ENCODE assay signal across 8 mouse cellular contexts in the genomic region with DNA sequence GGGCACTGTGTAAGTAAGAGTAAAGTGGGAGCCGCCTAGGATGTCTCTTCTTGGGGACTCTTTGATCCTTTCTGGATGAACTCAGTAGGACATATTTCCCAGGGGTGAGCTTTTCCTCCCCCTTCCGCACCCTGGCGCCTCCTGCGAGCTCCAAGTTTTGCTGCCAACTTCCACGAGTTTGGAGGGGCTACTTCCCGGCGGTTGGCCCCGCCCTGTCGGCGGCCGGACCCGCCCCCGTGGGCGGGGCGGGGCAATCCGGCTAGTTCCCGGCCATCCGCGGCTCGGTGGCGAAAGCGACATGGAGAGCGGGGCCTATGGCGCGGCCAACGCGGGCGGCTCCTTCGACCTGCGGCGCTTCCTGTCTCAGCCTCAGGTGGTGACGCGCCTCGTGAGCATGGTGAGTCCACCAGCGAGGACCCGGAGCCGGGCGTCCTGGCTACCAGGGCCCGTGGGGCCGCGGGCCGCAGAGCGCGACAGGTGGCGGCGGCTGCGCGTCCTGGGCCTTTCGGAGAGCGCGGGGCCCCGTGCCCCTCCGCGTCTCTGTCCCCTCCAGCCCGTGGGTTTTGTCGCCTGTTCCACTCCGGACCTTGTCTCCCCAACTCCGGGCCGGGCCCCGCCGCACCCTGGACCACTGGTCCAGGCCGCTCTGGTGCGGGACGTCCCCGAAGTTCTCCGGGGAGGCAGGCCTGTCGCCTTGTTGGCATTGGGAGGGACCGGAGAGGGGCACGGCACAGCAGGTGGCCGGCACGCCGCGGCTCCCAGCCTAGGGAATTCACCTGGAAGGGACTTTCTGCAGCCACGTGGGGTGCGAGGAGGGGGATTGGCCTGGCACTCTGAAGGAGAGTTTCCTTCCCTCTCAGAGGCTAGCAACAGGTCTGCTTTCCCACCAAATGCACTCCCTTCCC. TPM values are rescaled to one million over a fixed set of nuclear protein-coding genes. Genes with fewer than 3 reads are reported as not detected.
DNase-seq lines count a peak whose midpoint lies in the region; ATAC-seq and TF ChIP-seq lines count a peak whose summit lies in the region.

Gm20708 (plus strand) TSS at position 262 of the 905 bp plus-strand sequence.
Syngr2 (plus strand) TSS at position 262 of the 905 bp plus-strand sequence.

- peak within 1 kb of the TSS; percentile 52 for H3K4me3 ChIP-seq in cerebellum, adult 2 months (replicated peaks; ENCODE audit: insufficient read depth, low read depth, low read length)
- H3K4me3 ChIP-seq in bone marrow macrophage, adult 2 months (ENCODE audit: insufficient read depth, low read length), result peak within 1 kb of the TSS; percentile 79
- H3K4me3 ChIP-seq in hindbrain, embryonic 14.5 days (replicated peaks; ENCODE audit: low read length), result peak within 1 kb of the TSS; percentile 56
- H3K4me3 ChIP-seq in limb, embryonic 15.5 days, result peak within 1 kb of the TSS; percentile 96
- peak within 1 kb of the TSS; percentile 51 for H3K4me3 ChIP-seq in midbrain, embryonic 14.5 days (replicated peaks; ENCODE audit: low read depth, low read length)
- peak within 1 kb of the TSS; percentile 90 for H3K4me3 ChIP-seq in stomach, embryonic 14.5 days (ENCODE audit: low read depth, low read length)

- peaks cover 8% of the 10 kb centered on the region for H3K4me1 ChIP-seq in cerebellum, adult 2 months (ENCODE audit: control insufficient read depth, insufficient read depth, low read length)
- peaks cover 18% of the 10 kb centered on the region for H3K4me1 ChIP-seq in bone marrow macrophage, adult 2 months (ENCODE audit: control insufficient read depth, insufficient read depth, low read length)
- H3K4me1 ChIP-seq in hindbrain, embryonic 14.5 days (replicated peaks; ENCODE audit: control insufficient read depth, insufficient read depth, low read length), result peaks cover 18% of the 10 kb centered on the region
- H3K4me1 ChIP-seq in limb, embryonic 15.5 days, result peaks cover 24% of the 10 kb centered on the region
- peaks cover 15% of the 10 kb centered on the region for H3K4me1 ChIP-seq in midbrain, embryonic 14.5 days (ENCODE audit: control insufficient read depth, insufficient read depth, low read length)
- peaks cover 8% of the 10 kb centered on the region for H3K4me1 ChIP-seq in stomach, embryonic 14.5 days (ENCODE audit: control insufficient read depth, insufficient read depth, low read length)

- H3K36me3 ChIP-seq in hindbrain, embryonic 14.5 days (replicated peaks; ENCODE audit: control insufficient read depth, insufficient read depth), result no peaks in the 10 kb centered on the region
- peaks cover 28% of the 10 kb centered on the region for H3K36me3 ChIP-seq in limb, embryonic 15.5 days
- H3K36me3 ChIP-seq in midbrain, embryonic 14.5 days (ENCODE audit: control insufficient read depth, insufficient read depth, low read length), result no peaks in the 10 kb centered on the region
- peaks cover 14% of the 10 kb centered on the region for H3K36me3 ChIP-seq in stomach, embryonic 14.5 days (ENCODE audit: control insufficient read depth, insufficient read depth, low read length)

- H3K4me2 ChIP-seq in hindbrain, embryonic 14.5 days (replicated peaks), result peak within 1 kb of the TSS; percentile 84
- peak within 1 kb of the TSS; percentile 94 for H3K4me2 ChIP-seq in limb, embryonic 15.5 days
- H3K4me2 ChIP-seq in midbrain, embryonic 14.5 days (ENCODE audit: low read length), result peak within 1 kb of the TSS; percentile 82
- peak within 1 kb of the TSS; percentile 99 for H3K4me2 ChIP-seq in stomach, embryonic 14.5 days (replicated peaks; ENCODE audit: low read depth, low read length)

- no peak for TF ChIP-seq POLR2A in cerebellum, adult 2 months (IDR thresholded peaks at IDR 0.05; ENCODE audit: borderline replicate concordance, insufficient read depth, low read length)
- TF ChIP-seq POLR2A in bone marrow macrophage, adult 2 months (IDR thresholded peaks at IDR 0.05; ENCODE audit: borderline replicate concordance, low read depth, low read length), result no peak

- no peaks in the 10 kb centered on the region; the same call in 1 of the 2 replicates for H3K27me3 ChIP-seq in cerebellum, adult 2 months (ENCODE audit: control insufficient read depth, insufficient read depth, low read length)
- peaks cover 19% of the 10 kb centered on the region for H3K27me3 ChIP-seq in hindbrain, embryonic 14.5 days (ENCODE audit: control insufficient read depth, insufficient read depth, low read length)
- no peaks in the 10 kb centered on the region for H3K27me3 ChIP-seq in limb, embryonic 15.5 days
- peaks cover 8% of the 10 kb centered on the region; the same call in 1 of the 2 replicates for H3K27me3 ChIP-seq in midbrain, embryonic 14.5 days (ENCODE audit: control insufficient read depth, insufficient read depth, low read length)
- no peaks in the 10 kb centered on the region for H3K27me3 ChIP-seq in stomach, embryonic 14.5 days (ENCODE audit: control insufficient read depth, insufficient read depth, low read length)

- TF ChIP-seq CTCF in cerebellum, adult 2 months (IDR thresholded peaks at IDR 0.05; ENCODE audit: borderline replicate concordance, insufficient read depth, low read depth, low read length), result no peak
- TF ChIP-seq CTCF in bone marrow macrophage, adult 2 months (IDR thresholded peaks at IDR 0.05; ENCODE audit: low read depth, low read length), result no peak

- H3K9ac ChIP-seq in hindbrain, embryonic 14.5 days, result peak within 1 kb of the TSS; percentile 63
- peak within 1 kb of the TSS; percentile 74 for H3K9ac ChIP-seq in limb, embryonic 15.5 days
- H3K9ac ChIP-seq in midbrain, embryonic 14.5 days (replicated peaks; ENCODE audit: low read length), result peak within 1 kb of the TSS; percentile 42
- peak within 1 kb of the TSS; percentile 63 for H3K9ac ChIP-seq in stomach, embryonic 14.5 days (replicated peaks; ENCODE audit: low read depth, low read length)

- peak in 1 of 2 experiments; percentile 34 for DNase-seq in cerebellum, adult 2 months
- DNase-seq in cerebellum, adult 11 months, result no peak
- DNase-seq in forelimb bud, embryonic 11.5 days (ENCODE audit: low read depth, low spot score), result peak; percentile 63
- peak; percentile 67 for DNase-seq in hindbrain, embryonic 14.5 days (ENCODE audit: low spot score)
- peak; percentile 84 for DNase-seq in midbrain, embryonic 14.5 days

- no peaks in the 10 kb centered on the region for H3K9me3 ChIP-seq in hindbrain, embryonic 14.5 days (ENCODE audit: control insufficient read depth, low read length)
- no peaks in the 10 kb centered on the region for H3K9me3 ChIP-seq in limb, embryonic 15.5 days
- no peaks in the 10 kb centered on the region for H3K9me3 ChIP-seq in midbrain, embryonic 14.5 days (ENCODE audit: control insufficient read depth, low read length)
- H3K9me3 ChIP-seq in stomach, embryonic 14.5 days (ENCODE audit: control insufficient read depth, low read depth, low read length), result no peaks in the 10 kb centered on the region

- WGBS in cerebellum, adult 2 months, result under 1% methylated on average over 68 of the region's 75 CpGs
- under 1% methylated on average over 72 of the region's 75 CpGs for WGBS in hindbrain, embryonic 14.5 days
- under 1% methylated on average over 75 of the region's 75 CpGs for WGBS in limb, embryonic 15.5 days
- WGBS in midbrain, embryonic 14.5 days, result under 1% methylated on average over 75 of the region's 75 CpGs
- WGBS in stomach, embryonic 14.5 days, result under 1% methylated on average over 75 of the region's 75 CpGs

- ATAC-seq in hindbrain, embryonic 14.5 days (ENCODE audit: low FRiP score), result peak; percentile 66; the same call in 1 of the 2 replicates
- peak; percentile 35; the same call in 1 of the 2 replicates for ATAC-seq in limb, embryonic 15.5 days (ENCODE audit: insufficient number of reproducible peaks, low FRiP score, low TSS enrichment, low read depth)
- peak; percentile 50; the same call in 1 of the 2 replicates for ATAC-seq in midbrain, embryonic 14.5 days (ENCODE audit: low FRiP score, low TSS enrichment)
- ATAC-seq in stomach, embryonic 14.5 days (ENCODE audit: insufficient number of reproducible peaks, insufficient read depth, low FRiP score, low read depth), result peak; percentile 71

- no peak within 1 kb of the TSS for H3K27ac ChIP-seq in cerebellum, adult 2 months (ENCODE audit: insufficient read depth, low read length)
- H3K27ac ChIP-seq in bone marrow macrophage, adult 2 months (ENCODE audit: insufficient read depth, low read depth, low read length), result peak within 1 kb of the TSS; percentile 74
- H3K27ac ChIP-seq in hindbrain, embryonic 14.5 days, result no peak within 1 kb of the TSS
- H3K27ac ChIP-seq in limb, embryonic 15.5 days, result peak within 1 kb of the TSS; percentile 74
- no peak within 1 kb of the TSS for H3K27ac ChIP-seq in midbrain, embryonic 14.5 days (replicated peaks; ENCODE audit: low read depth, low read length)
- H3K27ac ChIP-seq in stomach, embryonic 14.5 days (ENCODE audit: low read length), result peak within 1 kb of the TSS; percentile 80

RNA-seq across cellular contexts. Expression of gene Gm20708, which starts in this region (rescaled TPM):
- polyA plus RNA-seq in cerebellum, adult 2 months (2012; rRNA removed), result 0.78 and 0.93 TPM in 2 replicates
- polyA plus RNA-seq in bone marrow macrophage, adult 2 months (2012; ENCODE audit: insufficient read depth, insufficient read length, missing spikeins), result 4.0 and 5.0 TPM in 2 replicates
- polyA plus RNA-seq in hindbrain, embryonic 14.5 days (2014; fragmentation: Nextera tagmentation; extraction: Ambion mirVana), result 0.89 and 1.0 TPM in 2 replicates
- polyA plus RNA-seq in limb, embryonic 15.5 days (2015; fragmentation: Nextera tagmentation; extraction: Ambion mirVana), result 0.50 and 0.71 TPM in 2 replicates
- polyA plus RNA-seq in midbrain, embryonic 14.5 days (2014; fragmentation: Nextera tagmentation; extraction: Ambion mirVana), result 0.47 and 1.4 TPM in 2 replicates
- polyA plus RNA-seq in stomach, embryonic 14.5 days (2014; fragmentation: Nextera tagmentation; extraction: Ambion mirVana), result 1.1 TPM in 1 of 2 replicates, not detected in the other

RNA-seq across cellular contexts. Expression of gene Syngr2, which starts in this region (rescaled TPM):
- polyA plus RNA-seq in cerebellum, adult 2 months (2012; rRNA removed), result 14.0 and 14.7 TPM in 2 replicates
- 183 and 189 TPM in 2 replicates for polyA plus RNA-seq in bone marrow macrophage, adult 2 months (2012; ENCODE audit: insufficient read depth, insufficient read length, missing spikeins)
- polyA plus RNA-seq in hindbrain, embryonic 14.5 days (2014; fragmentation: Nextera tagmentation; extraction: Ambion mirVana), result 17.6 and 18.9 TPM in 2 replicates
- polyA plus RNA-seq in limb, embryonic 15.5 days (2015; fragmentation: Nextera tagmentation; extraction: Ambion mirVana), result 74.0 and 85.6 TPM in 2 replicates
- polyA plus RNA-seq in midbrain, embryonic 14.5 days (2014; fragmentation: Nextera tagmentation; extraction: Ambion mirVana), result 8.2 and 18.9 TPM in 2 replicates
- polyA plus RNA-seq in stomach, embryonic 14.5 days (2014; fragmentation: Nextera tagmentation; extraction: Ambion mirVana), result 101 and 115 TPM in 2 replicates

Comparison
In these comparisons a context has a peak if more than half of its experiments do, and no peak if none do; other contexts are left out.
1. H3K27ac ChIP-seq: peak in bone marrow macrophage, adult 2 months (single experiment), limb, embryonic 15.5 days (single experiment) and stomach, embryonic 14.5 days (single experiment); none in cerebellum, adult 2 months (single experiment), hindbrain, embryonic 14.5 days (single experiment) and midbrain, embryonic 14.5 days (single experiment).
2. Peak in every context shown above with its lines, with median percentiles within 50 percentile points of each other: H3K4me3 ChIP-seq, ATAC-seq, H3K4me2 ChIP-seq and H3K9ac ChIP-seq.